Mouse (Mus musculus) ovary, postnatal 10 days (tissue): ENCODE data around the gene Ifna4.

Experiments used
- DNase-seq: peaks from one replicate; pipeline ENCODE4 v3.0.0; 2022; ENCODE audit warnings: low spot score

Ifna4 gene

DNA sequence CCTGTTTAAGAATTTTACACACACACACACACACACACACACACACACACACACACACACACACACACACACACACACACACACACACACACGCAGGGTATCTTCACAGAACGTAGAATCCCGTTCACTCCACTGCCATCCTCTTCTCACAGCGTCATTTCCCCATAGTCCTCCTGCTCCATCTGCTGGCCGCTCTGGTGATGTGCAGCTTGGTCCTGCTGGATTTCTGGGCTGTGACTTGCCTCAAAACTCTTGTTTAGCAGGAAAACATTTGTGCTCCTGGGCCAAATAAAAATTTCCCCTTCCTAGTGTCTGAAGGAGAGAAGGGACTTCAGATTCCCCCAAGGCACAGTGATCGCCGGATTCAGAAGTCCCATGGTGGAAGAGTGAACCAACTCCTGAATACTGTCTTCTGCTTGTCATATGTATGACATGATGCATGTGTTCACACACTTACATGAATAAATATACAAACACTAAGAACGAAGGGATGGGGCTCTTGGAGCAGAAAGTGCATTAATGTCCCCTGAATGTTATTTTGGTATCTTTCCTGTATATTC is 25.8 kb downstream of the Ifna4 start:
- DNase-seq: peak; percentile 52

DNA sequence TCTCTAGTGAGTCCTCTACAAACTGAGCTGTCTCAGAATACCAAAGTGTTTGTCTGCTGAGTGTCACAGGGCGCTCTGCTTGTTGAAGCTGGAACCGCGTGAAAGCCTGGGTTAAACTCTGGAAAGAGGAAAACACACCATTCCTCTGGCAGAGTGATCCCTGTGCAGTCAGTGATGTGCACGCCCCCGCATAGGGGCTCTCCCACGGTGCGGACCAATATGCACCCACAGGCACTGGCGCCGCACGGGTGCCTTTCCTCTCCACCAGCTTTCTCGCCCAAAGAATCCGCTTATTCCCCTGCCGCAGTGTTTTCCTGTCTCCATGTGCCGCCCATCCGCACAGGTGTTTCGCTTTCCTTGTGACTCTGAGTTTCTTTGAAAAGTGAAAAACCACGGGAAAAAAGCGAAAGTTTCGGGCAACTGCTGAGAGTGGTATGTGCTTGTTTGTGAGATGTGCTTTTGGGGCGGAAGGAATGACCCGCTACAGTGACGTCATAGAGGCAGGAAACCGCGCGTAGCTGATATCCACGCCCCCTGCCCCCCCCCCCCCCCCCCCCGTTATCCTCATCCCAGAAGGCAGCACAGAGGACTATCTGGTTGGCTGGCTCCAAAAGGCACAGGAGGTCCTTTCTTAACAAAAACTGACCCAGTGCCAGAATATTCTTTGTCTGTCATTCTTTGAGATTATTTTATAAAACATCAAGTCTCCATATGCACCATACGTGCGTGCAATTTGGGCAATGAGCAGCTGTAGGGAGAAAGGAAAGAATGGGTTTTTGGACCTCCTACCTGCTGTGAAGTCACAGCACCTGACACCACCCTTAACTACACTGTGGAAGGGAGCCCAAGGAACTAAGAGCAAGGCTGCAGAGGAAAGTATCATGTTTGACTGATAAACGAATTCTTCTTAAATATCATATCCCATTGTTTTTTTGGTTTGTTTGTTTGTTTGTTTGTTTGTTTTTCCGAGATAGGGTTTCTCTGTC is 26.6 kb downstream of the Ifna4 start:
- no peak for DNase-seq

DNA sequence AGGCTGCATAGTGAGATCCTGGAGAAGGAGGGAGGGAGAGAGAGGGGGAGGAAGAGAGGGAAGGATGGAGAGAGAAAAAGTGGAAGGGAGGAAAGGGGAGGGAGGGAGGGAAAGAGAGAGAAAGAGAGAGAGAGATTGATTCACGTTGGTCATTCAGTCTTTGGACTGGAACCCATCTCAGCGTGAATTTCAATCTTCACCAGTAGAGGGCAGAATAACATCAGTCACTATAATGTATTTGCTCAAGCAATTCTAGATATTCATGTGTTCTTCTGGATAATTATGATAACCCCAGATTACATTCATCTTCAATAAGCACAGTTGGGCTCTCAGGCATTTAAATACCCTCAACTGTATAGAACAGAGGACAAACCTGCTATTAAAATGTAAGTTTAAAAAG is 31.0 kb downstream of the Ifna4 start:
- DNase-seq: no peak

DNA sequence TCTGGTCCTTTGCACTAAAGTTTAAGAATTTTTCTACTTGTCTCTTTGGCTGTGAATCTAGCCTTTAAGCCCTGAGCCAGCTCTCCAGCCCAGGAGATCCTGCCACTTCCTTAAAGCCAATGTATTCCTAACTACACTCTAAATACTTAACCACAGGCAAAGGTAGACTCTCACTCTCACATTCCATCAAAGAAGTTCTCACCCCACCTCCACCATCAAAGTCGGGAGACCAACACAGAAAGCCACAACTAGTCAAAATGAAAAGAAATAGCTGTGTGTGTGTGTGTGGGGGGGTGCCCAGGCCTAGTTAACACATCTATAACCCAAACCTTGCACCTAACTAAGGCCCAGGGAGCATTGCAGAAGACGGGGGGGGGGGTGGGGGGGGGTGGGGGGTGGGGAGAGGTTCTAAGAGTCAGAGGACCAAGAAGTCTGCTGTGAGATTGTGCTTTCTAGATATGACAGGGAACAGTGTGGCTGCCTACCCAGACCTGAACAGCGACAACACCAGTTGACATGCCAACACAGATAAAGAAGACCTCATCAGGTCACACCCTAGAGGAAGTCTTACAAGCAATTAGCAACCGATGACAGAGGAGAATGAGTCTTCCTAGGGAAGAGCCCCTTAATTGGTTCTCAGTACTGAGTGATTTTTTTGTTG is 33.9 kb downstream of the Ifna4 start:
- DNase-seq: no peak

DNA sequence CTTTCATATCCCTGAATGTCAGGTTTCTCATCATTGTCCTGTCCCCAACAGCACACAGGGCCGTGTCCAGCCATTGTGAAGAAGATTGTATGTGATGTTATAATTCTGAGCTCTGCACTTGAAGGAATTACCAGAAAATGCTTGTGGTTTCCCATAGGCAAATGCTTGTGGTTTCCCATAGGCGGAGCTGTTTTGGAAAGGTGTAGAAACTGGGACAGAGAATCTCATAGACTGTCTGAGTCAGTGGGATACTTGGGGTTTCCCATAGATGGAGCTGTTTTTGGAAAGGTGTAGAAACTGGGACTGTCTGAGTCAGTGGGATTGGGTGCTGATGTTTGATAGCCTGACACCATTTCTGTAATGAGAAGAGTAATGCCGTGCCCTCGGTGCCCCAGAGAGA is 34.9 kb downstream of the Ifna4 start:
- DNase-seq: no peak

DNA sequence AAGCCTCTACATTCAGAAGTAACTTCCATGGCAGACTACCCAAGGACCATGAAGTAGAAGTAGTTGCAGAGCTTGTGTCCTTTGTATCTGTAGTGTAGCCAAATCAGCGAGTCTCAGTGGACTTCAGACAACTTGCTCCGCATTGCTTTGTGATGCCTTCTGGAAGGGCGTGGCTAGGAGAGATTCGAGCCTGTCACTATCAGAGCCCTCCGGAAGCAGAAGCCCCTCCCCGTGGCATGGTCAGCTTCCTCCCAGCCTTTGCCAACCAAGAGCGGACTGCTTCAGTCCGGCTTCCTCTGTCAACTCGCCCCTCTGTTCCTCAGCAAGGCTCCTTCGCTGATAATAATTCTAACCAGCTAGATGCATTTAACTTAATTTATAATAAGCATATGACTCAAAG is 36.6 kb downstream of the Ifna4 start:
- DNase-seq: no peak

DNA sequence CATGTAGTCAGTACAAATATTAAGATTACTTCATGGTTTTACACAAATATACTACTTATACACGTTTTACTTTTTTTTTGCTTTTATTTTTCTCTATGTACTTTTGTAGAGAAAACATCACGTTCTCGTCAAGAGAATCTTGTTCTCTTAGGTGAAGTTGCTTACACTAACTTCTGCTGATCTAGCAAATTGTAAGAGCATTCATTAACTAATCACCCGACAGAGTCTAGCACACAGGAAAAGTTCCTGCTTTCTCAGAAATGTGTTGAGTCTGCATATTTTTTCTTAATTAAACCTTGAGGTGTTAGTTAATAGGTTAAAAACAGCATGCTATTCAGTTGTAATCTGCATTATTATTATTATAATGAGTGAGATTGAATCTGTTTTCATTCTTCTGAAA is 37.1 kb downstream of the Ifna4 start:
- DNase-seq: no peak

DNA sequence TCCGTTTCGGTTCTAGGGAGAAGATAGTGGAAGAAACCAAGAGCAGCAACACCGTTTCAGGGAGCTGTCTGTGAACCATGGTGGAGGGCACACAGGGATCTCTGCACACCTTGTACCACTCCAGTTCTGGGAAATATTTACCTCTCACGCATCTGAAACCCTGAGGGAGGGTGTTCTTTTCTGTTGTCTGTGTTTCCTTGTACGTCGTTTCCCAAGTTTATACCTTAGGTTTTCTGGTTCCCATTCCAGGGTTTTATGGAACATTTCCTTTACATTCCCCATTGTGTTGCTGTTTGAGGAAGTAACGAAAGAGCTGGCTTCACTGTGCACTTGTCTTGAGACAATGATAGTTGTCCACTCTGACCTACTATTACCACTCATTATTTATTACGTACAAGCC is 38.4 kb downstream of the Ifna4 start, which contains the start of gene Ifne:
Gene Ifne (minus strand): TSS at position 101 of the 400 bp plus-strand sequence.
- no peak for DNase-seq

DNA sequence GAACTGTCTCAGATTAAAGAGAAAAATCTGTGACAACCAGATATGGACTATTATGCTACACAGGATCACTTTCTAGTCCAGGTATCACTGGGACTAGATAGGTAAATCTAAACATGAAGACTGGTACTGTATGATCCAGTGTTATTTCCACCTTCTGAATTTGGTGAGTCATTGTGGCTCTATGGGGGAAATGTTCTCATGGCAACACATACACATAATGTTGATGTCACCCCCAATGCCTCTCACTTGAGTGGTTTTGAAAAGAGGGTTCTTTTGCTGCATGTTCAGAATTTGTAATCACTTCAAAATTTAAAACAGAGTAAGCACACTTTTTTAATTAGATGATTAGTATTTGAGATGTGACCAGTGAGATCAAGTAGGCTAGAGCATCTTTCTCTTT is 46.6 kb downstream of the Ifna4 start:
- no peak for DNase-seq
